Mouse (Mus musculus) liver, embryonic 16.5 days (tissue): Measurements from ENCODE around the gene Gns. TPM values are rescaled to one million over a fixed set of nuclear protein-coding genes. Genes with fewer than 3 reads are reported as not detected.

Experiments used
- ATAC-seq: fragments of 200-750 bp; cut with Nextera tagmentation; 2 replicates; pipeline ENCODE4 v1.8.0; 2017; ENCODE audit warnings: low read depth, mild to moderate bottlenecking, moderate number of reproducible peaks, moderate library complexity
- H3K27ac ChIP-seq: fragments of 300-500 bp; sonication (generic); 2 replicates; pipeline ENCODE4 v1.5.1; 2014; ENCODE audit warnings: mild to moderate bottlenecking, low read length
- H3K27me3 ChIP-seq: fragments of 300-500 bp; sonication (generic); 2 replicates; pipeline ENCODE4 v1.6.1; 2014; ENCODE audit warnings: low read depth, low read length, mixed read lengths; ENCODE audit not compliant: control insufficient read depth, insufficient read depth
- H3K36me3 ChIP-seq: fragments of 300-500 bp; sonication (generic); 2 replicates; pipeline ENCODE4 v1.6.1; 2014; ENCODE audit warnings: mild to moderate bottlenecking; ENCODE audit not compliant: control insufficient read depth, insufficient read depth
- H3K4me1 ChIP-seq: fragments of 300-500 bp; sonication (generic); 2 replicates; pipeline ENCODE4 v1.6.1; 2014; ENCODE audit warnings: low read depth, low read length, mixed read lengths; ENCODE audit not compliant: control insufficient read depth
- H3K4me2 ChIP-seq: fragments of 300-500 bp; sonication (generic); 2 replicates; pipeline ENCODE4 v1.6.1; 2014; ENCODE audit warnings: low read depth, low read length, mixed read lengths
- H3K4me3 ChIP-seq: fragments of 300-500 bp; sonication (generic); 2 replicates; pipeline ENCODE4 v1.5.1; 2014; ENCODE audit warnings: low read depth, mild to moderate bottlenecking, low read length
- H3K9ac ChIP-seq: fragments of 300-500 bp; sonication (generic); 2 replicates; pipeline ENCODE4 v1.6.1; 2014; ENCODE audit warnings: low read depth, low read length
- H3K9me3 ChIP-seq: fragments of 300-500 bp; sonication (generic); replicated peaks from 2 replicates; pipeline ENCODE4 v1.6.1; 2016; ENCODE audit warnings: low read length; ENCODE audit not compliant: control insufficient read depth
- WGBS: fragments of 180-500 bp; shearing (Covaris S2); extraction: QIAGEN DNeasy Blood & Tissue Kit; methylation state at CpG from one replicate; pipeline ENCODE4 v1.1.7; 2014; ENCODE audit not compliant: insufficient replicate concordance; 5-methylcytosine and 5-hydroxymethylcytosine counted together
- polyA plus RNA-seq: library from polyadenylated mRNA; unstranded; fragments of >200 nt; fragmentation: Nextera tagmentation; extraction: Ambion mirVana; gene quantifications from 2 replicates; pipeline ENCODE4 v1.2.1, GENCODE M21; 2015

Gene Gns
- polyA plus RNA-seq, 1 experiment from 2014 or later: 22.3 TPM

- H3K27me3 ChIP-seq: no peaks in the 10 kb centered on the region
- no peak overlapping the region for H3K27ac ChIP-seq
- no peaks in the 10 kb centered on the region for H3K9me3 ChIP-seq
- H3K36me3 ChIP-seq: peaks cover 7% of the 10 kb centered on the region
- WGBS: 65% methylated on average over 9 of the region's 9 CpGs
- no peak overlapping the region for H3K4me3 ChIP-seq
- H3K4me1 ChIP-seq: no peaks in the 10 kb centered on the region
- H3K4me2 ChIP-seq: no peak overlapping the region
- H3K9ac ChIP-seq: no peak overlapping the region
- ATAC-seq: no peak
Observed at GRCm38 (mm10) chr10:121386347-121386746, 21.5 kb downstream of the Gns start.

GRCm38 (mm10) chr10:121390602-121391001 is 25.7 kb downstream of the Gns start:
- H3K36me3 ChIP-seq: peaks cover 18% of the 10 kb centered on the region
- WGBS: 69% methylated on average over 10 of the region's 10 CpGs

GRCm38 (mm10) chr10:121391901-121392300 is 27.0 kb downstream of the Gns start:
- H3K36me3 ChIP-seq: peaks cover 18% of the 10 kb centered on the region
- H3K9me3 ChIP-seq: no peaks in the 10 kb centered on the region
- H3K4me2 ChIP-seq: no peak overlapping the region
- H3K27me3 ChIP-seq: no peaks in the 10 kb centered on the region
- ATAC-seq: no peak
- H3K4me1 ChIP-seq: no peaks in the 10 kb centered on the region
- no peak overlapping the region for H3K9ac ChIP-seq
- WGBS: 81% methylated on average over 8 of the region's 8 CpGs
- H3K27ac ChIP-seq: no peak overlapping the region
- H3K4me3 ChIP-seq: no peak overlapping the region

More at GRCm38 (mm10) chr10:121390602-121391001, 25.7 kb downstream of the Gns start:
- H3K4me3 ChIP-seq: no peak overlapping the region
- H3K9me3 ChIP-seq: no peaks in the 10 kb centered on the region
- no peak for ATAC-seq
- H3K4me1 ChIP-seq: no peaks in the 10 kb centered on the region
- no peak overlapping the region for H3K9ac ChIP-seq
- H3K4me2 ChIP-seq: no peak overlapping the region
- no peak overlapping the region for H3K27ac ChIP-seq
- H3K27me3 ChIP-seq: no peaks in the 10 kb centered on the region

GRCm38 (mm10) chr10:121394270-121394669 is 29.4 kb downstream of the Gns start:
- Histone ChIP-seq H3K36me3 (peaks cover 14% of the 10 kb centered on the region), H3K4me2 (no peak overlapping the region), H3K4me3 (no peak overlapping the region), H3K9me3 (no peaks in the 10 kb centered on the region), H3K27me3 (no peaks in the 10 kb centered on the region), H3K27ac (no peak overlapping the region), H3K4me1 (no peaks in the 10 kb centered on the region), H3K9ac (no peak overlapping the region)
- 82% methylated on average over 6 of the region's 6 CpGs for WGBS
- no peak for ATAC-seq

GRCm38 (mm10) chr10:121394789-121395325 is 30.0 kb downstream of the Gns start:
- H3K9me3 ChIP-seq: no peaks in the 10 kb centered on the region
- ATAC-seq: no peak
- H3K4me1 ChIP-seq: no peaks in the 10 kb centered on the region
- peaks cover 14% of the 10 kb centered on the region for H3K36me3 ChIP-seq
- no peaks in the 10 kb centered on the region for H3K27me3 ChIP-seq
- H3K9ac ChIP-seq: no peak overlapping the region
- no peak overlapping the region for H3K4me2 ChIP-seq
- H3K27ac ChIP-seq: no peak overlapping the region
- WGBS: 81% methylated on average over 18 of the region's 18 CpGs
- no peak overlapping the region for H3K4me3 ChIP-seq

GRCm38 (mm10) chr10:121395542-121396176 is 30.8 kb downstream of the Gns start:
- H3K9ac ChIP-seq: no peak overlapping the region
- H3K4me3 ChIP-seq: no peak overlapping the region
- no peaks in the 10 kb centered on the region for H3K9me3 ChIP-seq
- no peak overlapping the region for H3K27ac ChIP-seq
- no peak overlapping the region for H3K4me2 ChIP-seq
- H3K27me3 ChIP-seq: no peaks in the 10 kb centered on the region
- WGBS: 79% methylated on average over 20 of the region's 20 CpGs
- ATAC-seq: no peak
- peaks cover 14% of the 10 kb centered on the region for H3K36me3 ChIP-seq
- no peaks in the 10 kb centered on the region for H3K4me1 ChIP-seq

GRCm38 (mm10) chr10:121398599-121398998 is 33.7 kb downstream of the Gns start:
- no peaks in the 10 kb centered on the region for H3K27me3 ChIP-seq
- ATAC-seq: no peak
- no peaks in the 10 kb centered on the region for H3K9me3 ChIP-seq
- 67% methylated on average over 7 of the region's 7 CpGs for WGBS
- H3K4me2 ChIP-seq: no peak overlapping the region
- H3K36me3 ChIP-seq: peaks cover 2% of the 10 kb centered on the region; the same call in 1 of the 2 replicates
- no peaks in the 10 kb centered on the region for H3K4me1 ChIP-seq
- H3K4me3 ChIP-seq: no peak overlapping the region
- no peak overlapping the region for H3K9ac ChIP-seq
- H3K27ac ChIP-seq: no peak overlapping the region

- WGBS: 63% methylated on average over 7 of the region's 7 CpGs
- Histone ChIP-seq H3K9me3 (no peaks in the 10 kb centered on the region), H3K27ac (no peak overlapping the region), H3K4me1 (no peaks in the 10 kb centered on the region), H3K4me2 (no peak overlapping the region), H3K27me3 (no peaks in the 10 kb centered on the region), H3K9ac (no peak overlapping the region), H3K36me3 (no peaks in the 10 kb centered on the region; the same call in 1 of the 2 replicates), H3K4me3 (no peak overlapping the region)
- no peak; the same call in 1 of the 2 replicates for ATAC-seq
Observed at GRCm38 (mm10) chr10:121401005-121401404, 36.1 kb downstream of the Gns start.

GRCm38 (mm10) chr10:121403104-121403503 is 38.2 kb downstream of the Gns start:
- no peak for ATAC-seq
- no peaks in the 10 kb centered on the region for H3K9me3 ChIP-seq
- no peaks in the 10 kb centered on the region for H3K4me1 ChIP-seq
- H3K27me3 ChIP-seq: no peaks in the 10 kb centered on the region
- no peak overlapping the region for H3K27ac ChIP-seq
- no peak overlapping the region for H3K4me2 ChIP-seq
- no peaks in the 10 kb centered on the region for H3K36me3 ChIP-seq
- WGBS: 70% methylated on average over 9 of the region's 9 CpGs
- no peak overlapping the region for H3K9ac ChIP-seq
- no peak overlapping the region for H3K4me3 ChIP-seq
